Mouse (Mus musculus) adrenal gland, adult 2 months (tissue): Measurements from ENCODE around the gene Npepps. TPM values are rescaled to one million over a fixed set of nuclear protein-coding genes. Genes with fewer than 3 reads are reported as not detected.
A peak's percentile ranks its signal among the peaks of the same experiment; 100 is the strongest.

ENCODE experiments used
- DNase-seq: peaks from one replicate; pipeline ENCODE4 v3.0.0; 2021
- polyA plus RNA-seq: library from polyadenylated mRNA; depleted of rRNA; stranded (reverse); fragments of >200 nt; gene quantifications from 2 replicates; pipeline ENCODE4 v1.2.3, GENCODE M21; 2012; rRNA removed
- total RNA-seq, 2 experiments: library from RNA; stranded (reverse); gene quantifications; 2 replicates each; pipeline ENCODE4 v1.2.3; 2021

Gene Npepps
- total and polyA plus RNA-seq, 3 experiments, result 29.8 to 70.2 (median 69.2) TPM

GRCm38 (mm10) chr11:97186947-97187763 is 93.3 kb downstream of the Npepps start:
- DNase-seq, result peak; percentile 99

- no peak for DNase-seq
Measured at GRCm38 (mm10) chr11:97185704-97186614, 94.5 kb downstream of the Npepps start.

- DNase-seq, result no peak
Measured at GRCm38 (mm10) chr11:97184875-97185274, 95.6 kb downstream of the Npepps start.

GRCm38 (mm10) chr11:97182446-97182845 is 98.0 kb downstream of the Npepps start:
- DNase-seq, result no peak

GRCm38 (mm10) chr11:97181061-97181460 is 99.4 kb downstream of the Npepps start:
- DNase-seq, result no peak

- DNase-seq, result no peak
Measured at GRCm38 (mm10) chr11:97178198-97178597, 102.2 kb downstream of the Npepps start.

- DNase-seq, result peak; percentile 40
Measured at GRCm38 (mm10) chr11:97176851-97177250, 103.6 kb downstream of the Npepps start.

- DNase-seq, result no peak
Measured at GRCm38 (mm10) chr11:97175499-97175898, 104.9 kb downstream of the Npepps start.

- DNase-seq, result no peak
Measured at GRCm38 (mm10) chr11:97160341-97160740, 120.1 kb downstream of the Npepps start.

- no peak for DNase-seq
Measured at GRCm38 (mm10) chr11:97156999-97157398, 123.4 kb downstream of the Npepps start.

Other genes with a start within 250 kb of the Npepps start
- gene Lrrc46, start 239.2 kb downstream of the Npepps start, total RNA-seq, result 1 to 10 TPM in 1 of 2 experiments, under 1 TPM in 1; 0.98 to 1.1 TPM
- 0.47 and 0.50 TPM in 2 replicates for gene Lrrc46, start 239.2 kb downstream of the Npepps start, polyA plus RNA-seq
- 100 to 1,000 TPM; 130 to 154 TPM for gene Mrpl10, start 239.1 kb downstream of the Npepps start, total RNA-seq
- gene Mrpl10, start 239.1 kb downstream of the Npepps start, polyA plus RNA-seq, result 197 and 276 TPM in 2 replicates
- gene Osbpl7, start 230.0 kb downstream of the Npepps start, total RNA-seq, result 10 to 100 TPM in 1 of 2 experiments, 1 to 10 TPM in 1; 7.4 to 12.7 TPM
- gene Osbpl7, start 230.0 kb downstream of the Npepps start, polyA plus RNA-seq, result 14.8 and 16.0 TPM in 2 replicates
- under 1 TPM; 0.26 to 0.31 TPM for gene Tbx21, start 165.3 kb downstream of the Npepps start, total RNA-seq
- 0.53 and 0.73 TPM in 2 replicates for gene Tbx21, start 165.3 kb downstream of the Npepps start, polyA plus RNA-seq
- 10 to 100 TPM in 1 of 2 experiments, 1 to 10 TPM in 1; 9.7 to 13.1 TPM for gene Tbkbp1, start 129.1 kb downstream of the Npepps start, total RNA-seq
- gene Tbkbp1, start 129.1 kb downstream of the Npepps start, polyA plus RNA-seq, result 33.8 and 53.8 TPM in 2 replicates
- gene Kpnb1, start 92.8 kb downstream of the Npepps start, total RNA-seq, result 100 to 1,000 TPM in 1 of 2 experiments, 10 to 100 TPM in 1; 98.1 to 113 TPM
- gene Kpnb1, start 92.8 kb downstream of the Npepps start, polyA plus RNA-seq, result 8.8 and 11.4 TPM in 2 replicates
- 10 to 100 TPM; 34.7 to 41.3 TPM for gene Mrpl45, start 35.1 kb upstream of the Npepps start, total RNA-seq
- 9.5 and 10.9 TPM in 2 replicates for gene Mrpl45, start 35.1 kb upstream of the Npepps start, polyA plus RNA-seq
- 1 to 10 TPM; 1.2 TPM for gene Gpr179, start 71.4 kb upstream of the Npepps start, total RNA-seq
- gene Gpr179, start 71.4 kb upstream of the Npepps start, polyA plus RNA-seq, result 0.99 and 1.2 TPM in 2 replicates
- gene Socs7, start 81.9 kb upstream of the Npepps start, total RNA-seq, result 10 to 100 TPM; 20.3 to 20.8 TPM
- 9.9 and 10.3 TPM in 2 replicates for gene Socs7, start 81.9 kb upstream of the Npepps start, polyA plus RNA-seq
- gene Arhgap23, start 134.9 kb upstream of the Npepps start, total RNA-seq, result 10 to 100 TPM; 29.0 to 29.3 TPM
- 96.3 and 106 TPM in 2 replicates for gene Arhgap23, start 134.9 kb upstream of the Npepps start, polyA plus RNA-seq
- gene 4933428G20Rik, start 219.7 kb upstream of the Npepps start, total RNA-seq, result under 1 TPM in 1 of 2 experiments, not detected in 1; 0.59 TPM
- gene 4933428G20Rik, start 219.7 kb upstream of the Npepps start, polyA plus RNA-seq, result 0.07 and 0.09 TPM in 2 replicates